8 mouse cellular contexts compared by ENCODE assay signal in the genomic region with DNA sequence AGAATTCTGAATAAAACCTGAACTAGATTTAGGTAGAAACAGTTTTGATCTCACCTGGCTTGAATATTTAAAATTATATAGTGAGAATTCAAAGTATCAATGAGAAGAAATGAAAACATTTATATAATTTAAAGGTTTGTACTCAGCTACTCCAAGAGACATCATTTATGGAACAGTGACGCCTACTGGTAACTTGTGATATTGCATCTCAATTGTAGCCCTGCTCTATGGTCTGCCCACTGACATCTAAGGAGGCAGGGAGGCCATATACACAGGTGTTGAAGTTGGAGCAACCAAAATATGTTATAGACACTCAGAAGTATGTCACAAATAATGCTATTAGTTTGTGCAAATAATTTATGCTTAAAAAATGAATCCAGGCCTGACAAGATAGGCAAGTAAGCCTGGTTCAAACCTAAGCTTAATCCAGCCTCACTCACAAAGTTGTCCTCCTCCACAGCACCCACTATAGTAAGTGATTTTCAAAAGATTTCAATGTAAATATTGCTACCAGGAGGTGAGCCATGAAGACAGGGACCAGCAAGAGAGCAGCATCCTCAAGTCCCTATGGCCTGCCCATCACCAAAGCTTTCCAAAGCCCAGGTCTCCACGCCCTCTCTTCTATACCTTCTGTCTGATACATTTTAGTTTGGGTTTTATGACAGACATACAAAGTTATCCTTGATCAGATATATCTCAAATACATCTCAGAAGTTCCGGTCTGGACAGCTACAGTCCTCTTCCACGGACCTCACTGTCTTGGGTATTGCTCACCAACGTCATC.
A peak's percentile ranks its signal among the peaks of the same experiment; 100 is the strongest.
DNase-seq lines count a peak whose midpoint lies in the region; ATAC-seq lines count a peak whose summit lies in the region.

No protein-coding gene starts in this region.

- no peak overlapping the region for H3K4me3 ChIP-seq in intestine, embryonic 15.5 days (replicated peaks)
- H3K4me3 ChIP-seq in liver, embryonic 13.5 days (replicated peaks): no peak overlapping the region

- WGBS in intestine, embryonic 15.5 days: 76% methylated on average over 5 of the region's 5 CpGs
- 64% methylated on average over 5 of the region's 5 CpGs for WGBS in liver, embryonic 13.5 days (ENCODE audit: insufficient replicate concordance)

- peak; percentile 46 to 66 for DNase-seq in adrenal gland, adult 18-20 months (ENCODE audit: low spot score in 2 of 2)
- no peak for DNase-seq in adrenal gland, postnatal 4 days (ENCODE audit: low spot score in 2 of 2)
- peak; percentile 20 for DNase-seq in 3134 (ENCODE audit: extremely low read depth, insufficient read length, low spot score)
- DNase-seq in brain, adult 2 months (ENCODE audit: low read depth, low spot score): peak; percentile 90
- DNase-seq in fibroblast of lung, adult 2 months (ENCODE audit: low read depth): peak; percentile 57
- peak; percentile 14 for DNase-seq in liver, embryonic 13.5 days
- DNase-seq in retina, postnatal 1 day: peak; percentile 76

- no peaks in the 10 kb centered on the region for H3K36me3 ChIP-seq in intestine, embryonic 15.5 days
- no peaks in the 10 kb centered on the region for H3K36me3 ChIP-seq in liver, embryonic 13.5 days

- H3K9me3 ChIP-seq in intestine, embryonic 15.5 days: no peaks in the 10 kb centered on the region
- no peaks in the 10 kb centered on the region for H3K9me3 ChIP-seq in liver, embryonic 13.5 days (replicated peaks)

- peaks cover 3% of the 10 kb centered on the region; the same call in 1 of the 2 replicates for H3K4me1 ChIP-seq in intestine, embryonic 15.5 days (replicated peaks)
- peaks cover 7% of the 10 kb centered on the region for H3K4me1 ChIP-seq in liver, embryonic 13.5 days (replicated peaks)

- no peaks in the 10 kb centered on the region for H3K27me3 ChIP-seq in intestine, embryonic 15.5 days (replicated peaks)
- H3K27me3 ChIP-seq in liver, embryonic 13.5 days: no peaks in the 10 kb centered on the region

- H3K27ac ChIP-seq in intestine, embryonic 15.5 days: no peak overlapping the region
- no peak overlapping the region for H3K27ac ChIP-seq in liver, embryonic 13.5 days

- H3K9ac ChIP-seq in intestine, embryonic 15.5 days: no peak overlapping the region
- no peak overlapping the region for H3K9ac ChIP-seq in liver, embryonic 13.5 days

- H3K4me2 ChIP-seq in intestine, embryonic 15.5 days (replicated peaks): no peak overlapping the region
- H3K4me2 ChIP-seq in liver, embryonic 13.5 days: no peak overlapping the region

- ATAC-seq in intestine, embryonic 15.5 days: peak; percentile 52; the same call in 1 of the 2 replicates
- ATAC-seq in liver, embryonic 13.5 days (ENCODE audit: low read depth): no peak

Comparison
In these comparisons a context has a peak if more than half of its experiments do, and no peak if none do; other contexts are left out.
1. DNase-seq: peak in adrenal gland, adult 18-20 months (2 of 2), 3134 (single experiment), brain, adult 2 months (single experiment), fibroblast of lung, adult 2 months (single experiment), liver, embryonic 13.5 days (single experiment) and retina, postnatal 1 day (single experiment); none in adrenal gland, postnatal 4 days (0 of 2).